Comparison of ENCODE assay signal across 31 mouse cellular contexts in genomic region chr11:61701696-61702095, GRCm38 (mm10). TPM values are rescaled to one million over a fixed set of nuclear protein-coding genes. Genes with fewer than 3 reads are reported as not detected.
DNase-seq lines count a peak whose midpoint lies in the region; ATAC-seq and TF ChIP-seq lines count a peak whose summit lies in the region.
"Had no signal": no experiment of that assay in that cellular context is flagged by ENCODE, and none has a peak within 500 bp of the region (broad histone marks: within the 10 kb centered on the region; RNA-seq: fewer than 3 reads in every experiment).

No protein-coding gene starts in this region.

- DNase-seq in kidney, adult 18-20 months = peak; percentile 65
- DNase-seq in embryo, embryonic 9.5 days (ENCODE audit: extremely low spot score) = peak; percentile 14
- DNase-seq in kidney, postnatal 10 days = peak; percentile 58
- peak; percentile 58 for DNase-seq in retina, postnatal 1 day
- no peak for DNase-seq in heart, postnatal 25 days (ENCODE audit: low spot score)
- DNase-seq in liver, postnatal 0 days = no peak
- DNase-seq: adrenal gland, postnatal 14 days; cerebellum, adult 2 months; cerebellum, postnatal 25 days; gastrocnemius, adult 2 months; heart, postnatal 4 days; layer of hippocampus, postnatal 36 days; liver, embryonic 13.5 days; lung, postnatal 4 days; right cerebral cortex, postnatal 14 days; thymus, adult 2 months; thymus, postnatal 4 days had no signal

- WGBS in kidney, embryonic 14.5 days = 48% methylated on average over 5 of the region's 5 CpGs
- WGBS in liver, postnatal 0 days (ENCODE audit: insufficient replicate concordance) = 87% methylated on average over 5 of the region's 5 CpGs

- ATAC-seq in kidney, embryonic 14.5 days (ENCODE audit: low FRiP score, low TSS enrichment) = no peak
- ATAC-seq in liver, postnatal 0 days = no peak
- ATAC-seq: activated CD4-positive, CD25-positive, alpha-beta regulatory T cell, adult 4 months; intestine, postnatal 0 days had no signal

- 0 out of 2 replicates have a peak, but pooled peaks cover 3% of the 10 kb centered on the region for H3K4me1 ChIP-seq in kidney, embryonic 14.5 days (ENCODE audit: control insufficient read depth, insufficient read depth, low read length)
- H3K4me1 ChIP-seq in liver, postnatal 0 days (ENCODE audit: insufficient read depth) = no peaks in the 10 kb centered on the region
- H3K4me1 ChIP-seq: lung, embryonic 15.5 days had no signal

- no peaks in the 10 kb centered on the region for H3K36me3 ChIP-seq in kidney, embryonic 14.5 days (ENCODE audit: control insufficient read depth, insufficient read depth, low read length)
- H3K36me3 ChIP-seq in liver, postnatal 0 days (replicated peaks; ENCODE audit: insufficient read depth, low read length) = no peaks in the 10 kb centered on the region; the same call in none of the 2 replicates
- H3K36me3 ChIP-seq: forebrain, embryonic 12.5 days; heart, embryonic 15.5 days; limb, embryonic 13.5 days; lung, embryonic 15.5 days; midbrain, embryonic 12.5 days had no signal

- no peak for TF ChIP-seq EP300 in liver, postnatal 0 days (IDR thresholded peaks at IDR 0.05; ENCODE audit: low read depth)

- no peak overlapping the region for H3K27ac ChIP-seq in kidney, embryonic 14.5 days (ENCODE audit: low read depth, low read length)
- no peak overlapping the region for H3K27ac ChIP-seq in liver, postnatal 0 days (ENCODE audit: low read depth)
- H3K27ac ChIP-seq: forebrain, embryonic 12.5 days; gastrocnemius, adult 2 months; heart, embryonic 15.5 days; limb, embryonic 13.5 days; liver, embryonic 13.5 days; lung, embryonic 15.5 days; midbrain, embryonic 12.5 days; stomach, postnatal 0 days had no signal

- H3K4me3 ChIP-seq in kidney, embryonic 14.5 days (ENCODE audit: low read length) = no peak overlapping the region
- H3K4me3 ChIP-seq in liver, postnatal 0 days (ENCODE audit: low read depth, low read length) = no peak overlapping the region
- H3K4me3 ChIP-seq: forebrain, embryonic 12.5 days; gastrocnemius, adult 2 months; heart, embryonic 15.5 days; limb, embryonic 13.5 days; liver, embryonic 13.5 days; lung, embryonic 15.5 days; midbrain, embryonic 12.5 days had no signal

- no peak for TF ChIP-seq CTCF in liver, postnatal 0 days (IDR thresholded peaks at IDR 0.05; ENCODE audit: low read depth)

- H3K4me2 ChIP-seq in kidney, embryonic 14.5 days (replicated peaks; ENCODE audit: low read depth, low read length) = no peak overlapping the region
- H3K4me2 ChIP-seq in liver, postnatal 0 days (ENCODE audit: low read depth, low read length) = no peak overlapping the region
- H3K4me2 ChIP-seq: forebrain, embryonic 12.5 days; heart, embryonic 15.5 days; limb, embryonic 13.5 days; liver, embryonic 13.5 days; lung, embryonic 15.5 days; midbrain, embryonic 12.5 days had no signal

- H3K27me3 ChIP-seq in kidney, embryonic 14.5 days (ENCODE audit: control insufficient read depth, insufficient read depth, low read length) = no peaks in the 10 kb centered on the region
- H3K27me3 ChIP-seq in liver, postnatal 0 days (ENCODE audit: insufficient read depth, low read length) = no peaks in the 10 kb centered on the region
- H3K27me3 ChIP-seq: forebrain, embryonic 12.5 days; heart, embryonic 15.5 days; limb, embryonic 13.5 days; lung, embryonic 15.5 days; midbrain, embryonic 12.5 days had no signal

- no peak overlapping the region for H3K9ac ChIP-seq in kidney, embryonic 14.5 days (ENCODE audit: low read depth, low read length)
- H3K9ac ChIP-seq in liver, postnatal 0 days (replicated peaks) = no peak overlapping the region
- H3K9ac ChIP-seq: forebrain, embryonic 12.5 days; heart, embryonic 15.5 days; limb, embryonic 13.5 days; liver, embryonic 13.5 days; lung, embryonic 15.5 days; midbrain, embryonic 12.5 days had no signal

- intact Hi-C loops in heart, postnatal 25 days (cut with DNase I) = no loop called here

- H3K9me3 ChIP-seq in kidney, embryonic 14.5 days (ENCODE audit: control insufficient read depth, low read length) = no peaks in the 10 kb centered on the region
- H3K9me3 ChIP-seq in liver, postnatal 0 days (ENCODE audit: low read length) = no peaks in the 10 kb centered on the region
- H3K9me3 ChIP-seq: forebrain, embryonic 12.5 days; heart, embryonic 15.5 days; limb, embryonic 13.5 days; liver, embryonic 13.5 days; lung, embryonic 15.5 days; midbrain, embryonic 12.5 days had no signal

RNA-seq across cellular contexts. Expression of gene Fam83g, which starts 17.8 kb away (rescaled TPM):
- 1.8 and 1.9 TPM in 2 replicates for polyA plus RNA-seq in kidney, embryonic 14.5 days (2014; fragmentation: Nextera tagmentation; extraction: Ambion mirVana)
- under 1 TPM in 1 of 2 experiments, not detected in 1; 0.14 TPM for total RNA-seq in heart, postnatal 25 days (2021)
- polyA plus RNA-seq in liver, postnatal 0 days (2015; fragmentation: Nextera tagmentation; extraction: Ambion mirVana) = 2.2 and 2.4 TPM in 2 replicates
- total RNA-seq: layer of hippocampus, postnatal 36 days; left cerebral cortex, postnatal 25 days had no signal
- polyA plus RNA-seq: C2C12 had no signal

RNA-seq across cellular contexts. Expression of gene Slc5a10, which starts 18.9 kb away (rescaled TPM):
- polyA plus RNA-seq in kidney, embryonic 14.5 days (2014; fragmentation: Nextera tagmentation; extraction: Ambion mirVana) = 0.11 and 0.16 TPM in 2 replicates
- total RNA-seq in heart, postnatal 25 days (2021) = not detected
- not detected in 2 replicates for polyA plus RNA-seq in liver, postnatal 0 days (2015; fragmentation: Nextera tagmentation; extraction: Ambion mirVana)
- total RNA-seq: adrenal gland, postnatal 14 days; gastrocnemius, adult 2 months; heart, postnatal 4 days; MEL; neutrophil, adult 5-6 weeks had no signal
- polyA plus RNA-seq: activated CD4-positive, CD25-positive, alpha-beta regulatory T cell, adult 4 months; C2C12; embryonic facial prominence, embryonic 11.5 days; forebrain, embryonic 12.5 days; heart, embryonic 15.5 days; liver, embryonic 13.5 days; lung, embryonic 15.5 days; midbrain, embryonic 12.5 days; stomach, postnatal 0 days had no signal

RNA-seq across cellular contexts. Expression of gene Grap, which starts 48.6 kb away (rescaled TPM):
- 7.5 and 8.6 TPM in 2 replicates for polyA plus RNA-seq in kidney, embryonic 14.5 days (2014; fragmentation: Nextera tagmentation; extraction: Ambion mirVana)
- 10 to 100 TPM; 11.4 to 13.0 TPM for total RNA-seq in heart, postnatal 25 days (2021)
- 6.3 and 6.7 TPM in 2 replicates for polyA plus RNA-seq in liver, postnatal 0 days (2015; fragmentation: Nextera tagmentation; extraction: Ambion mirVana)

Comparison
In these comparisons a context has a peak if more than half of its experiments do, and no peak if none do; other contexts are left out.
1. DNase-seq: peak in kidney, adult 18-20 months (single experiment), embryo, embryonic 9.5 days (single experiment), kidney, postnatal 10 days (single experiment) and retina, postnatal 1 day (single experiment); none in heart, postnatal 25 days (single experiment) and liver, postnatal 0 days (single experiment).